Mouse (Mus musculus): ENCODE results near the gene Gc. TPM values are rescaled to one million over a fixed set of nuclear protein-coding genes. Genes with fewer than 3 reads are reported as not detected.

Gc gene
- polyA plus RNA-seq, 1 experiment from 2014 or later = 0.36 TPM

DNA sequence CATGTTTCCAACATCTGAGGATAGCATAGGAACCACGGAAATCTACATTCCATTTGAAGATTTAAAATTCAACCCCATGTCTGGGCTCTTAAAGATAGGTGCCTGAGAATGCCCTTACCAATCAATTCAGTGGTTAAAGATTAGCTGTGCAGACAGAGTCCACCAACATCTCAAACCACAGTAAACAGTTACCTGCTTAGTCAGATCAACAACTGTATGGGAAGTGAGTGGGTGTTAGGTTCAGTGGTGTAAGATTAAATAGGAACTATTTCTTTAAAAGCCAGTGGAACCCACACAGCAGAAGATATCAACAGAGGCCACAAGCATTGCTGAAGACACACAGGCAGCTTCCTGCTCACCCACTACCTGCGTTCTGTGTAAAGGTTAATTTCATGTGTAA is 1.3 kb upstream of the Gc start:
- 68% methylated on average over 2 of the region's 2 CpGs for WGBS
- Histone ChIP-seq H3K4me2 (replicated peaks; ENCODE audit: low read depth, low read length) (no peak overlapping the region), H3K27ac (ENCODE audit: low read length) (no peak overlapping the region), H3K4me3 (ENCODE audit: low read depth, low read length) (no peak overlapping the region), H3K9ac (replicated peaks; ENCODE audit: low read depth, low read length) (no peak overlapping the region), H3K36me3 (ENCODE audit: control insufficient read depth, insufficient read depth, low read length) (no peaks in the 10 kb centered on the region), H3K4me1 (ENCODE audit: control insufficient read depth, insufficient read depth, low read length) (no peaks in the 10 kb centered on the region), H3K27me3 (ENCODE audit: control insufficient read depth, insufficient read depth, low read length) (no peaks in the 10 kb centered on the region), H3K9me3 (ENCODE audit: control insufficient read depth, low read depth, low read length) (no peaks in the 10 kb centered on the region)
- ATAC-seq (ENCODE audit: insufficient number of reproducible peaks, insufficient read depth, low FRiP score, low read depth) = no peak

DNA sequence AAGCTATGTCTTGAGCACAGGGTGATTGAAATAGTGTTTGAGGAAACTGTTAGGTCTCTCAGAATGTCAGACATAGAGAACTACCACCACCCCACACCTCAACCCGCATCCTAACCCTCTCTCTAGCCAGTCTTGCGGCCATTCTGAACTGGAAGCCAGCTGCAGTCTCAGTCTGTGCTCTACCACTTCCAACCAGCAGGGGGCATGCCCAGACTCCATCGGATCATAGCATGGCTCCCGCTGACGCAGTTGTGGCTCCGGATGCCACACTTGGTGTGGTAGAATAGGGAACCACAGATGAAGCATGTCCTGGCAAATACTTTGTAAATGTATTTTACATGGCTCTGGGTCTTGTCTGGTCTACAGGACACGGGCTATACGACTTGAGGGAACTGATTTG is 2.2 kb downstream of the Gc start:
- 48% methylated on average over 8 of the region's 8 CpGs for WGBS
- Histone ChIP-seq H3K27ac (ENCODE audit: low read length) (no peak overlapping the region), H3K4me2 (replicated peaks; ENCODE audit: low read depth, low read length) (no peak overlapping the region), H3K27me3 (ENCODE audit: control insufficient read depth, insufficient read depth, low read length) (no peaks in the 10 kb centered on the region), H3K9me3 (ENCODE audit: control insufficient read depth, low read depth, low read length) (no peaks in the 10 kb centered on the region), H3K4me1 (ENCODE audit: control insufficient read depth, insufficient read depth, low read length) (no peaks in the 10 kb centered on the region), H3K4me3 (ENCODE audit: low read depth, low read length) (no peak overlapping the region), H3K36me3 (ENCODE audit: control insufficient read depth, insufficient read depth, low read length) (no peaks in the 10 kb centered on the region), H3K9ac (replicated peaks; ENCODE audit: low read depth, low read length) (no peak overlapping the region)
- ATAC-seq (ENCODE audit: insufficient number of reproducible peaks, insufficient read depth, low FRiP score, low read depth) = no peak

DNA sequence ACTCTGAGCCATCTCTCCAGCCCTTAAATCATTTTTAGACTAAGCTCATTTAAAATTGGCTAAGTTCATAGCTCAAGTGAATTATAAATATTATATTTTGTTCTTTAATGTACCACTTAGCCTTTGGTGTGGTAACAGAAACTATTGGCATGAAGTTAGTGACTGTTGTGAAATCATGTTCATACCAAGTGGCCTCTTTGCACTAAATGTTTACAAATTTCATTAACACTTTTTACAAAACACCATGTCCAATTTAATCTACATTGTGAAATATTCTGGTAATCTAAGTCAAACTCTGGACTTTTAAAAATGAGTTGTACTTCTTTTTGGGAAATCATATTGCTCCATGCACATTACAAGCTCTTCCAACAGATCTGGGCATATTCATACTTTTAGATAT is 6.9 kb downstream of the Gc start:
- Histone ChIP-seq H3K4me2 (replicated peaks; ENCODE audit: low read depth, low read length) (no peak overlapping the region), H3K36me3 (ENCODE audit: control insufficient read depth, insufficient read depth, low read length) (no peaks in the 10 kb centered on the region), H3K4me1 (ENCODE audit: control insufficient read depth, insufficient read depth, low read length) (no peaks in the 10 kb centered on the region), H3K9me3 (ENCODE audit: control insufficient read depth, low read depth, low read length) (no peaks in the 10 kb centered on the region), H3K9ac (replicated peaks; ENCODE audit: low read depth, low read length) (no peak overlapping the region), H3K4me3 (ENCODE audit: low read depth, low read length) (no peak overlapping the region), H3K27ac (ENCODE audit: low read length) (no peak overlapping the region), H3K27me3 (ENCODE audit: control insufficient read depth, insufficient read depth, low read length) (no peaks in the 10 kb centered on the region)
- ATAC-seq (ENCODE audit: insufficient number of reproducible peaks, insufficient read depth, low FRiP score, low read depth) = no peak

- H3K4me2 ChIP-seq (replicated peaks; ENCODE audit: low read depth, low read length) = no peak overlapping the region
- H3K27ac ChIP-seq (ENCODE audit: low read length) = no peak overlapping the region
- ATAC-seq (ENCODE audit: insufficient number of reproducible peaks, insufficient read depth, low FRiP score, low read depth) = no peak
- no peaks in the 10 kb centered on the region for H3K4me1 ChIP-seq (ENCODE audit: control insufficient read depth, insufficient read depth, low read length)
- H3K9me3 ChIP-seq (ENCODE audit: control insufficient read depth, low read depth, low read length) = no peaks in the 10 kb centered on the region
- 83% methylated on average over 9 of the region's 9 CpGs for WGBS
- no peak overlapping the region for H3K4me3 ChIP-seq (ENCODE audit: low read depth, low read length)
- H3K9ac ChIP-seq (replicated peaks; ENCODE audit: low read depth, low read length) = no peak overlapping the region
- H3K27me3 ChIP-seq (ENCODE audit: control insufficient read depth, insufficient read depth, low read length) = no peaks in the 10 kb centered on the region
- H3K36me3 ChIP-seq (ENCODE audit: control insufficient read depth, insufficient read depth, low read length) = no peaks in the 10 kb centered on the region
Observed at GRCm38 (mm10) chr5:89449325-89449724, 8.4 kb downstream of the Gc start.

- Histone ChIP-seq H3K9me3 (ENCODE audit: control insufficient read depth, low read depth, low read length) (no peaks in the 10 kb centered on the region), H3K36me3 (ENCODE audit: control insufficient read depth, insufficient read depth, low read length) (no peaks in the 10 kb centered on the region), H3K4me3 (ENCODE audit: low read depth, low read length) (no peak overlapping the region), H3K4me1 (ENCODE audit: control insufficient read depth, insufficient read depth, low read length) (no peaks in the 10 kb centered on the region), H3K27me3 (ENCODE audit: control insufficient read depth, insufficient read depth, low read length) (no peaks in the 10 kb centered on the region), H3K27ac (ENCODE audit: low read length) (no peak overlapping the region), H3K4me2 (replicated peaks; ENCODE audit: low read depth, low read length) (no peak overlapping the region), H3K9ac (replicated peaks; ENCODE audit: low read depth, low read length) (no peak overlapping the region)
- ATAC-seq (ENCODE audit: insufficient number of reproducible peaks, insufficient read depth, low FRiP score, low read depth) = no peak
- 44% methylated on average over 7 of the region's 7 CpGs for WGBS
Observed at GRCm38 (mm10) chr5:89447978-89448377, 9.7 kb downstream of the Gc start.

DNA sequence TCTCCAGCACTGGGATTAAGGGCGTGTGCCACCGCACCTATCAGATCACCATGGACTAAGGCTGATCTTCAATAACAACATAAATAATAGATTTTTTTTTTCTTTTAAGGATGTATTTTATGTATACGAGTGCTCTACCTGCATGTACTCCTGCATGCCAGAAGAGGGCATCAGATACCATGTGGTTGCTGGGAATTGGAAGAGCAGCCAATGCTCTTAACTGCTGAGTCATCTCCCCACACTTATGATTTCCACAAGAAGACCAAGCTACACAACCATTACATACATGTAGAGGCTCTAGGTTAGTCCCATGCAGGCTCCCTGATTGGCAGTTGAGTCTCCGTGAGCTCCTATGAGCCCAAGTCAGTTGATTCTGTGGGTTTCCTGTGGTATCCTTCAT is 13.3 kb downstream of the Gc start:
- Histone ChIP-seq H3K27ac (ENCODE audit: low read length) (no peak overlapping the region), H3K27me3 (ENCODE audit: control insufficient read depth, insufficient read depth, low read length) (no peaks in the 10 kb centered on the region), H3K9ac (replicated peaks; ENCODE audit: low read depth, low read length) (no peak overlapping the region), H3K9me3 (ENCODE audit: control insufficient read depth, low read depth, low read length) (no peaks in the 10 kb centered on the region), H3K4me1 (ENCODE audit: control insufficient read depth, insufficient read depth, low read length) (no peaks in the 10 kb centered on the region), H3K4me2 (replicated peaks; ENCODE audit: low read depth, low read length) (no peak overlapping the region), H3K36me3 (ENCODE audit: control insufficient read depth, insufficient read depth, low read length) (no peaks in the 10 kb centered on the region), H3K4me3 (ENCODE audit: low read depth, low read length) (no peak overlapping the region)
- 86% methylated on average over 4 of the region's 4 CpGs for WGBS
- no peak for ATAC-seq (ENCODE audit: insufficient number of reproducible peaks, insufficient read depth, low FRiP score, low read depth)

DNA sequence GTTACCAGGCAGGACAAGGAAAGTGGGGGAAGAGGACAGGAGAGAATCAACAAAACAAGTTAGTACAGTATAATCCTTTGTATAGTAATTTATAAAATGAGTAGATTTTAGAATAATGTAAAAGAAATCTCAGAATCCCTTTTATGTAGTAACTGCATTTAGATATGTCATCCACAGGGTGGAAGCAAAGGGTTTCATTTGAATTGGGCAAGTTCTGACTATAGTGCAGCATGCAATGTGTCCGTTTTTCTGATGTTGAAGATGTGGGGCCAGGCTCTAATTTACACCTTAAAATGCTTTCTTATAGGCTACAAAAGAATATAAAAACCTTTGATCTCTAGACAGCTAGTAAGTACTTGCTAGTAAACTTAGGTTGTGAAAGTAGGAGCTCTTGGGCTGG is 46.2 kb downstream of the Gc start:
- H3K27ac ChIP-seq (ENCODE audit: low read length) = no peak overlapping the region
- no peaks in the 10 kb centered on the region for H3K4me1 ChIP-seq (ENCODE audit: control insufficient read depth, insufficient read depth, low read length)
- H3K9me3 ChIP-seq (ENCODE audit: control insufficient read depth, low read depth, low read length) = no peaks in the 10 kb centered on the region
- 70% methylated on average over 1 of the region's 1 CpGs for WGBS
- H3K9ac ChIP-seq (replicated peaks; ENCODE audit: low read depth, low read length) = no peak overlapping the region
- H3K4me3 ChIP-seq (ENCODE audit: low read depth, low read length) = no peak overlapping the region
- no peaks in the 10 kb centered on the region for H3K36me3 ChIP-seq (ENCODE audit: control insufficient read depth, insufficient read depth, low read length)
- H3K4me2 ChIP-seq (replicated peaks; ENCODE audit: low read depth, low read length) = no peak overlapping the region
- H3K27me3 ChIP-seq (ENCODE audit: control insufficient read depth, insufficient read depth, low read length) = no peaks in the 10 kb centered on the region
- ATAC-seq (ENCODE audit: insufficient number of reproducible peaks, insufficient read depth, low FRiP score, low read depth) = no peak

- ATAC-seq (ENCODE audit: insufficient number of reproducible peaks, insufficient read depth, low FRiP score, low read depth) = no peak
- Histone ChIP-seq H3K27me3 (ENCODE audit: control insufficient read depth, insufficient read depth, low read length) (no peaks in the 10 kb centered on the region), H3K27ac (ENCODE audit: low read length) (no peak overlapping the region), H3K4me2 (replicated peaks; ENCODE audit: low read depth, low read length) (no peak overlapping the region), H3K4me1 (ENCODE audit: control insufficient read depth, insufficient read depth, low read length) (no peaks in the 10 kb centered on the region), H3K4me3 (ENCODE audit: low read depth, low read length) (no peak overlapping the region), H3K9ac (replicated peaks; ENCODE audit: low read depth, low read length) (no peak overlapping the region), H3K36me3 (ENCODE audit: control insufficient read depth, insufficient read depth, low read length) (no peaks in the 10 kb centered on the region), H3K9me3 (ENCODE audit: control insufficient read depth, low read depth, low read length) (no peaks in the 10 kb centered on the region)
Observed at GRCm38 (mm10) chr5:89407376-89408082, 50.2 kb downstream of the Gc start.

- H3K27ac ChIP-seq (ENCODE audit: low read length) = no peak overlapping the region
- no peak overlapping the region for H3K4me2 ChIP-seq (replicated peaks; ENCODE audit: low read depth, low read length)
- H3K9ac ChIP-seq (replicated peaks; ENCODE audit: low read depth, low read length) = no peak overlapping the region
- no peaks in the 10 kb centered on the region for H3K36me3 ChIP-seq (ENCODE audit: control insufficient read depth, insufficient read depth, low read length)
- WGBS = 57% methylated on average over 1 of the region's 1 CpGs
- ATAC-seq (ENCODE audit: insufficient number of reproducible peaks, insufficient read depth, low FRiP score, low read depth) = no peak
- no peaks in the 10 kb centered on the region for H3K27me3 ChIP-seq (ENCODE audit: control insufficient read depth, insufficient read depth, low read length)
- no peak overlapping the region for H3K4me3 ChIP-seq (ENCODE audit: low read depth, low read length)
- H3K9me3 ChIP-seq (ENCODE audit: control insufficient read depth, low read depth, low read length) = no peaks in the 10 kb centered on the region
- no peaks in the 10 kb centered on the region for H3K4me1 ChIP-seq (ENCODE audit: control insufficient read depth, insufficient read depth, low read length)
Observed at GRCm38 (mm10) chr5:89405132-89405531, 52.6 kb downstream of the Gc start.

Data from stomach, embryonic 14.5 days (tissue).